Mouse (Mus musculus): ENCODE results near the gene Ccdc171.

- TF ChIP-seq GATA1 (IDR thresholded peaks at IDR 0.05; ENCODE audit: borderline replicate concordance, low read length), result no peak
- TF ChIP-seq FLI1 (IDR thresholded peaks at IDR 0.05; ENCODE audit: low read length), result no peak
Observed at GRCm38 (mm10) chr4:83527921-83528320, 2.6 kb downstream of the Ccdc171 start.
